Mouse (Mus musculus) megakaryocyte-erythroid progenitor cell, adult 5-6 weeks (primary cell): ENCODE data around the gene Map4. TPM values are rescaled to one million over a fixed set of nuclear protein-coding genes. Genes with fewer than 3 reads are reported as not detected.
A peak's percentile ranks its signal among the peaks of the same experiment; 100 is the strongest.

Experiments used
- ATAC-seq: replicated peaks from 2 replicates; pipeline ENCODE4 v1.8.0; 2016; ENCODE audit warnings: mild to moderate bottlenecking, inconsistent platforms; ENCODE audit not compliant: severe bottlenecking, poor library complexity, low FRiP score, low TSS enrichment
- total RNA-seq, 2 experiments: library from RNA; stranded (forward) in 1 of 2; stranded (reverse) in 1 of 2; fragments of 200-1000, 215-1000 nt in 1 of 2; fragments of >200 nt in 1 of 2; fragmentation: Nextera tagmentation in 1 of 2; gene quantifications; 2 replicates each; pipeline ENCODE4 v1.2.3; 2014 to 2017

Gene Map4
- total RNA-seq (2014; fragmentation: Nextera tagmentation), result 12.9 and 14.3 TPM in 2 replicates
- 7.8 and 12.8 TPM in 2 replicates for total RNA-seq (2017)

- ATAC-seq, result peak; percentile 97
Observed at GRCm38 (mm10) chr9:109931257-109932171, at the start of gene Map4. TSS of gene Map4 (plus strand) at chr9:109931460.

- no peak for ATAC-seq
Observed at GRCm38 (mm10) chr9:109886259-109886658, 45.0 kb upstream of the Map4 start.

GRCm38 (mm10) chr9:109887321-109887720, 43.9 kb upstream of the Map4 start:
- no peak for ATAC-seq

- no peak for ATAC-seq
Observed at GRCm38 (mm10) chr9:109891501-109891900, 39.8 kb upstream of the Map4 start.

GRCm38 (mm10) chr9:109892651-109893250, 38.5 kb upstream of the Map4 start:
- peak; percentile 53 for ATAC-seq

- ATAC-seq, result peak; percentile 75
Observed at GRCm38 (mm10) chr9:109894413-109895090, 36.7 kb upstream of the Map4 start.

GRCm38 (mm10) chr9:109895593-109895992, 35.7 kb upstream of the Map4 start:
- no peak for ATAC-seq

- no peak for ATAC-seq
Observed at GRCm38 (mm10) chr9:109896253-109897150, 34.8 kb upstream of the Map4 start.

GRCm38 (mm10) chr9:109898027-109898426, 33.2 kb upstream of the Map4 start:
- ATAC-seq, result no peak

GRCm38 (mm10) chr9:109899361-109899760, 31.9 kb upstream of the Map4 start:
- no peak for ATAC-seq

- no peak for ATAC-seq
Observed at GRCm38 (mm10) chr9:109899774-109900173, 31.5 kb upstream of the Map4 start.

- ATAC-seq, result no peak
Observed at GRCm38 (mm10) chr9:109900604-109901003, 30.7 kb upstream of the Map4 start.

- ATAC-seq, result no peak
Observed at GRCm38 (mm10) chr9:109902246-109902645, 29.0 kb upstream of the Map4 start.

GRCm38 (mm10) chr9:109902740-109903139, 28.5 kb upstream of the Map4 start:
- ATAC-seq, result no peak

- ATAC-seq, result no peak
Observed at GRCm38 (mm10) chr9:109907300-109907699, 24.0 kb upstream of the Map4 start.

GRCm38 (mm10) chr9:109907774-109908465, 23.3 kb upstream of the Map4 start:
- ATAC-seq, result peak; percentile 86

GRCm38 (mm10) chr9:109909102-109909501, 22.2 kb upstream of the Map4 start:
- ATAC-seq, result no peak

- ATAC-seq, result no peak
Observed at GRCm38 (mm10) chr9:109909926-109910325, 21.3 kb upstream of the Map4 start.

GRCm38 (mm10) chr9:109911779-109912178, 19.5 kb upstream of the Map4 start:
- no peak for ATAC-seq
